Mouse (Mus musculus) lung, postnatal 0 days (tissue): ENCODE results near the gene Tmem252. TPM values are rescaled to one million over a fixed set of nuclear protein-coding genes. Genes with fewer than 3 reads are reported as not detected.

Source experiments
- ATAC-seq: fragments of 200-750 bp; cut with Nextera tagmentation; 2 replicates; pipeline ENCODE4 v1.8.0; 2017; ENCODE audit warnings: moderate library complexity
- DNase-seq: peaks from one replicate; pipeline ENCODE4 v3.0.0-alpha.2; 2016; ENCODE audit warnings: low spot score
- H3K27ac ChIP-seq: fragments of 300-500 bp; sonication (generic); 2 replicates; pipeline ENCODE4 v1.5.1; 2014; ENCODE audit warnings: antibody characterized with exemption, mild to moderate bottlenecking, low read length, mixed read lengths
- H3K27me3 ChIP-seq: fragments of 300-500 bp; sonication (generic); replicated peaks from 2 replicates; pipeline ENCODE4 v1.6.1; 2014; ENCODE audit warnings: low read length, mixed read lengths; ENCODE audit not compliant: insufficient read depth
- H3K36me3 ChIP-seq: fragments of 300-500 bp; sonication (generic); 2 replicates; pipeline ENCODE4 v1.6.1; 2014; ENCODE audit warnings: low read length, mixed read lengths; ENCODE audit not compliant: insufficient read depth
- H3K4me1 ChIP-seq: fragments of 300-500 bp; sonication (generic); 2 replicates; pipeline ENCODE4 v1.6.1; 2014; ENCODE audit warnings: antibody characterized with exemption, low read depth, low read length, mixed read lengths; ENCODE audit not compliant: insufficient read depth
- H3K4me2 ChIP-seq: fragments of 300-500 bp; sonication (generic); replicated peaks from 2 replicates; pipeline ENCODE4 v1.6.1; 2014; ENCODE audit warnings: low read depth, mild to moderate bottlenecking, low read length, moderate library complexity, mixed read lengths
- H3K4me3 ChIP-seq: fragments of 300-500 bp; sonication (generic); 2 replicates; pipeline ENCODE4 v1.5.1; 2014; ENCODE audit warnings: low read depth, low read length
- H3K9ac ChIP-seq: fragments of 300-500 bp; sonication (generic); replicated peaks from 2 replicates; pipeline ENCODE4 v1.6.1; 2014; ENCODE audit warnings: low read depth, mild to moderate bottlenecking
- H3K9me3 ChIP-seq: fragments of 300-500 bp; sonication (generic); 2 replicates; pipeline ENCODE4 v1.6.1; 2016; ENCODE audit warnings: low read length, mixed read lengths
- CTCF ChIP-seq: IDR thresholded peaks from 2 replicates; pipeline ENCODE4 v1.5.1; 2016; ENCODE audit warnings: antibody characterized with exemption, mild to moderate bottlenecking
- EP300 ChIP-seq: IDR thresholded peaks from 2 replicates; pipeline ENCODE4 v1.6.1; 2016; ENCODE audit warnings: antibody characterized with exemption, mild to moderate bottlenecking, control low read depth
- WGBS: fragments of 180-500 bp; shearing (Covaris S2); extraction: QIAGEN DNeasy Blood & Tissue Kit; methylation state at CpG from one replicate; pipeline ENCODE4 v1.1.7; 2014; 5-methylcytosine and 5-hydroxymethylcytosine counted together
- polyA plus RNA-seq: library from polyadenylated mRNA; unstranded; fragments of >200 nt; fragmentation: Nextera tagmentation; extraction: Ambion mirVana; gene quantifications from 2 replicates; pipeline ENCODE4 v1.2.1, GENCODE M21; 2015

The Tmem252 gene
- polyA plus RNA-seq, 1 experiment from 2014 or later = 6.2 TPM

- no peaks in the 10 kb centered on the region for H3K36me3 ChIP-seq
- H3K4me3 ChIP-seq = no peak overlapping the region
- ATAC-seq = no peak
- WGBS = 53% methylated on average over 9 of the region's 9 CpGs
- H3K4me2 ChIP-seq = no peak overlapping the region
- DNase-seq = no peak
- TF ChIP-seq EP300 (no peak), CTCF (no peak)
- no peaks in the 10 kb centered on the region for H3K4me1 ChIP-seq
- H3K9me3 ChIP-seq = no peaks in the 10 kb centered on the region
- H3K27ac ChIP-seq = no peak overlapping the region
- H3K9ac ChIP-seq = no peak overlapping the region
- no peaks in the 10 kb centered on the region for H3K27me3 ChIP-seq
Measured at GRCm38 (mm10) chr19:24653230-24653799, 20.5 kb upstream of the Tmem252 start.

GRCm38 (mm10) chr19:24656981-24657380, 16.8 kb upstream of the Tmem252 start:
- WGBS = 57% methylated on average over 3 of the region's 3 CpGs
- Histone ChIP-seq H3K27ac (no peak overlapping the region), H3K4me3 (no peak overlapping the region), H3K9me3 (no peaks in the 10 kb centered on the region), H3K4me2 (no peak overlapping the region), H3K9ac (no peak overlapping the region), H3K27me3 (no peaks in the 10 kb centered on the region), H3K36me3 (no peaks in the 10 kb centered on the region), H3K4me1 (no peaks in the 10 kb centered on the region)
- no peak for DNase-seq
- no peak for TF ChIP-seq CTCF
- no peak for ATAC-seq

- H3K4me1 ChIP-seq = no peaks in the 10 kb centered on the region
- H3K36me3 ChIP-seq = no peaks in the 10 kb centered on the region
- no peaks in the 10 kb centered on the region for H3K27me3 ChIP-seq
Measured at GRCm38 (mm10) chr19:24662346-24662745, 11.5 kb upstream of the Tmem252 start.

GRCm38 (mm10) chr19:24665771-24666170, 8.0 kb upstream of the Tmem252 start:
- WGBS = 77% methylated on average over 11 of the region's 11 CpGs
- H3K27me3 ChIP-seq = no peaks in the 10 kb centered on the region

More at GRCm38 (mm10) chr19:24662346-24662745, 11.5 kb upstream of the Tmem252 start:
- no peak overlapping the region for H3K9ac ChIP-seq
- H3K4me2 ChIP-seq = no peak overlapping the region
- no peak for DNase-seq
- WGBS = 93% methylated on average over 2 of the region's 2 CpGs
- no peak overlapping the region for H3K4me3 ChIP-seq
- no peaks in the 10 kb centered on the region for H3K9me3 ChIP-seq
- ATAC-seq = no peak
- H3K27ac ChIP-seq = no peak overlapping the region
- TF ChIP-seq CTCF (no peak), EP300 (no peak)

GRCm38 (mm10) chr19:24667527-24667926, 6.3 kb upstream of the Tmem252 start:
- Histone ChIP-seq H3K4me2 (no peak overlapping the region), H3K9ac (no peak overlapping the region), H3K36me3 (no peaks in the 10 kb centered on the region), H3K4me3 (no peak overlapping the region), H3K27me3 (no peaks in the 10 kb centered on the region), H3K27ac (no peak overlapping the region), H3K9me3 (no peaks in the 10 kb centered on the region), H3K4me1 (0 out of 2 replicates have a peak, but pooled peaks cover 3% of the 10 kb centered on the region)
- ATAC-seq (no peak), DNase-seq (no peak)
- 81% methylated on average over 3 of the region's 3 CpGs for WGBS
- TF ChIP-seq CTCF (no peak), EP300 (no peak)

More at GRCm38 (mm10) chr19:24665771-24666170, 8.0 kb upstream of the Tmem252 start:
- H3K36me3 ChIP-seq = no peaks in the 10 kb centered on the region
- TF ChIP-seq EP300 (no peak), CTCF (no peak)
- H3K4me1 ChIP-seq = no peaks in the 10 kb centered on the region
- no peak overlapping the region for H3K9ac ChIP-seq
- H3K27ac ChIP-seq = no peak overlapping the region
- DNase-seq (no peak), ATAC-seq (no peak)
- H3K9me3 ChIP-seq = no peaks in the 10 kb centered on the region
- H3K4me3 ChIP-seq = no peak overlapping the region
- no peak overlapping the region for H3K4me2 ChIP-seq

- H3K27me3 ChIP-seq = no peaks in the 10 kb centered on the region
- WGBS = 33% methylated on average over 3 of the region's 3 CpGs
- H3K9ac ChIP-seq = no peak overlapping the region
- H3K4me1 ChIP-seq = 0 out of 2 replicates have a peak, but pooled peaks cover 3% of the 10 kb centered on the region
- H3K36me3 ChIP-seq = no peaks in the 10 kb centered on the region
- peak; percentile 68 for DNase-seq
- H3K4me2 ChIP-seq = no peak overlapping the region
- H3K4me3 ChIP-seq = no peak overlapping the region
- no peak for TF ChIP-seq CTCF
- no peak for TF ChIP-seq EP300
- no peaks in the 10 kb centered on the region for H3K9me3 ChIP-seq
- peak overlapping the region; percentile 68 for H3K27ac ChIP-seq
- ATAC-seq = peak; percentile 25
Measured at GRCm38 (mm10) chr19:24671571-24671970, 2.2 kb upstream of the Tmem252 start.
